ENCODE assay signal across 8 mouse cellular contexts in the genomic region with DNA sequence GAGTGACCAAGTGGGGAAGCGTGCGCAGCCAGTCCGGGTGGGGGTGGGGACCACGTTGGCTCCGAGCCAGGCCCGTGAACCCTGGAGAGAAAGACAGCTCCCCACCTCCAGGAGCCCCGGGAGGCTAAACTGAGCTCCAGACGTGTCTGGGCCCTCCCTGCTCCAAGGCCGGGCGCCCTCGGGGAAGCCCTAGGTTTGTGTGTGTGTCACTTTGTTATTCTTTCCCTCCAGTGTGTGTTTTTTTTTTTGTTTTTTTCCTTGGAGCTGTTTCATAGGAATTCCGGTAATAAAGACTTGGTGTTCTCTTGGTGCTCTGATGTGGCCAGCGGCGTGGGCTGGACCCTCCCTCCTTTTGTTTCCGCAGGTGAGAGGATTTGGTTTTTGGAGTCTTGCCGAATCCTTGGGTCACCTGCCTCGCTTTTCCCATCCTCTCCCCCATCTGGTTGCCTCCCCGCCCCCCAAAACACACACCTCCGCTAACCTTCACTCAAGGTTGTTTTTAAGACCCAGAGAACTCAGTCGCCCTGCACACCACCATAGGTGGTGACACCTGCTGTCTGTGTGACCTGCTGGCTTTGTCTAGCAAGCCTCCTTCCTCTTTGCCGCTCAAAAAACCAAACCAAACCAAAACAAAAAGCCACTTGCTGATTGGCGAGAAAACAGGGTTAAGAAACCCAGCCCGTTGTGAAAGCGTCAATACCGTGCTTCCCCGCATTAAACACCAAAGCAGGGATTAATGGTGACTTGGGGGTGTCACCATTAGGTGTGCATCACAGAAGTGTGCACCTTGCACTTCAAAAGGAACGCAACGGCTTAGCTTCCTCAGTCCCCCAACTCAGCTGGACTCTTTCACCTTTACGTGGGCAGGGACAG. TPM values are rescaled to one million over a fixed set of nuclear protein-coding genes. Genes with fewer than 3 reads are reported as not detected.
DNase-seq lines count a peak whose midpoint lies in the region; ATAC-seq and TF ChIP-seq lines count a peak whose summit lies in the region.

No protein-coding gene starts in this region.

- in situ Hi-C loops in ES-E14 (cut with MboI; ENCODE audit: low sequenced_read_pairs in 2 of 2, unreplicated experiment in 2 of 2) = no loop called here

- no peak for DNase-seq in kidney, adult 2 months
- DNase-seq in kidney, adult 8-10 months = no peak
- DNase-seq in ES-E14 (ENCODE audit: low read depth, low spot score) = no peak
- no peak for DNase-seq in ovary, adult 18-20 months (ENCODE audit: low spot score)
- no peak for DNase-seq in left cerebral cortex, postnatal 4 days
- no peak for DNase-seq in left cerebral cortex, postnatal 25 days (ENCODE audit: low spot score in 2 of 2)

- peak; percentile 30 to 55; a peak in 3 of 4 replicates for ATAC-seq in hematopoietic stem cell, adult 5-6 weeks (replicated peaks in 1 of 2; ENCODE audit: insufficient read depth in 1 of 2, low FRiP score in 2 of 2, low TSS enrichment in 1 of 2, low read depth in 1 of 2, poor library complexity in 2 of 2, severe bottlenecking in 2 of 2)
- ATAC-seq in lung, embryonic 16.5 days (ENCODE audit: low read depth) = no peak; the same call in 1 of the 2 replicates

- no peaks in the 10 kb centered on the region for H3K27me3 ChIP-seq in kidney, adult 2 months (replicated peaks; ENCODE audit: control insufficient read depth, insufficient read depth, low read length)
- H3K27me3 ChIP-seq in lung, embryonic 16.5 days (ENCODE audit: control insufficient read depth, insufficient read depth, low read depth, low read length) = peaks cover 26% of the 10 kb centered on the region

- H3K9me3 ChIP-seq in ES-E14 (ENCODE audit: control insufficient read depth, insufficient read depth, low read depth, low read length) = no peaks in the 10 kb centered on the region
- no peaks in the 10 kb centered on the region for H3K9me3 ChIP-seq in lung, embryonic 16.5 days (ENCODE audit: control insufficient read depth, low read length)

- H3K4me2 ChIP-seq in lung, embryonic 16.5 days (ENCODE audit: low read depth, low read length) = peak overlapping the region; percentile 45

- H3K4me3 ChIP-seq in kidney, adult 2 months (ENCODE audit: insufficient read depth, low read depth, low read length) = no peak overlapping the region
- peak overlapping the region; percentile 48 to 56; a peak in 3 of 4 replicates for H3K4me3 ChIP-seq in ES-E14 (ENCODE audit: insufficient read depth in 1 of 2, low read depth in 1 of 2, low read length in 2 of 2, poor library complexity in 1 of 2, severe bottlenecking in 1 of 2)
- peak overlapping the region; percentile 32 for H3K4me3 ChIP-seq in lung, embryonic 16.5 days (ENCODE audit: low read length)

- peak overlapping the region; percentile 66 for H3K9ac ChIP-seq in ES-E14 (ENCODE audit: insufficient read depth, low read depth, low read length, poor library complexity, severe bottlenecking)
- peak overlapping the region; percentile 53 for H3K9ac ChIP-seq in lung, embryonic 16.5 days (ENCODE audit: low read length)

- TF ChIP-seq CTCF in kidney, adult 2 months (conservative IDR thresholded peaks at IDR 0.05; ENCODE audit: insufficient read depth, insufficient read length, low read depth, low read length) = no peak

- TF ChIP-seq POLR2A in kidney, adult 2 months (IDR thresholded peaks at IDR 0.05; ENCODE audit: low read depth, low read length) = no peak

- peak overlapping the region; percentile 1; the same call in 1 of the 2 replicates for H3K27ac ChIP-seq in kidney, adult 2 months (ENCODE audit: insufficient read depth, low read depth, low read length)
- peak overlapping the region; percentile 76 for H3K27ac ChIP-seq in ES-E14 (ENCODE audit: insufficient read depth, low read depth, low read length, poor library complexity, severe bottlenecking)
- H3K27ac ChIP-seq in lung, embryonic 16.5 days (ENCODE audit: low read length) = no peak overlapping the region

- intact Hi-C loops in left cerebral cortex, postnatal 4 days (cut with DNase I) = no loop called here
- intact Hi-C loops in left cerebral cortex, postnatal 25 days (cut with DNase I) = no loop called here

- no peaks in the 10 kb centered on the region for H3K36me3 ChIP-seq in kidney, adult 2 months (ENCODE audit: control insufficient read depth, insufficient read depth, low read length)
- H3K36me3 ChIP-seq in ES-E14 (ENCODE audit: control insufficient read depth, insufficient read depth, low read length, poor library complexity, severe bottlenecking) = no peaks in the 10 kb centered on the region
- H3K36me3 ChIP-seq in lung, embryonic 16.5 days (ENCODE audit: control insufficient read depth, insufficient read depth, low read length) = no peaks in the 10 kb centered on the region

- H3K4me1 ChIP-seq in kidney, adult 2 months (ENCODE audit: control insufficient read depth, insufficient read depth, low read length) = peaks cover 14% of the 10 kb centered on the region; the same call in 1 of the 2 replicates
- peaks cover 0 to 13% of the 10 kb centered on the region in 2 experiments; a peak in 1 of 4 replicates for H3K4me1 ChIP-seq in ES-E14 (ENCODE audit: control insufficient read depth in 2 of 2, insufficient read depth in 2 of 2, low read length in 2 of 2, poor library complexity in 1 of 2)
- peaks cover 21% of the 10 kb centered on the region for H3K4me1 ChIP-seq in lung, embryonic 16.5 days (replicated peaks; ENCODE audit: control insufficient read depth, insufficient read depth, low read length)

- 24% methylated on average over 29 of the region's 29 CpGs for WGBS in kidney, adult 2 months
- 12% methylated on average over 29 of the region's 29 CpGs for WGBS in lung, embryonic 16.5 days

TF ChIP-seq in ES-E14, 5 proteins besides CTCF, POLR2A, EP300 and RAD21:
- TF ChIP-seq ZC3H11A (IDR thresholded peaks at IDR 0.05; ENCODE audit: borderline replicate concordance, low read depth, low read length) = no peak
- no peak for TF ChIP-seq CHD2 (IDR thresholded peaks at IDR 0.05; ENCODE audit: low read depth, low read length)
- no peak for TF ChIP-seq ZNF384 (IDR thresholded peaks at IDR 0.05; ENCODE audit: low read depth, low read length)
- no peak for TF ChIP-seq MAFK (IDR thresholded peaks at IDR 0.05; ENCODE audit: insufficient read depth, low read depth, low read length)
TF ChIP-seq in ES-E14: peak in this region for 0.

RNA-seq across cellular contexts. Expression of a gene that starts 10.1 kb away (rescaled TPM):
- 53.0 and 61.6 TPM in 2 replicates for polyA plus RNA-seq in kidney, adult 2 months (2012; rRNA removed)
- 94.7 and 139 TPM in 2 replicates for total RNA-seq in ES-E14 (2012; rRNA removed)
- 65.5 and 71.2 TPM in 2 replicates for total RNA-seq in hematopoietic stem cell, adult 5-6 weeks (2017)
- 50.6 and 55.5 TPM in 2 replicates for polyA plus RNA-seq in lung, embryonic 16.5 days (2015; fragmentation: Nextera tagmentation; extraction: Ambion mirVana)
- 10 to 100 TPM; 55.2 to 65.1 TPM for total RNA-seq in left cerebral cortex, postnatal 4 days (2021)
- 10 to 100 TPM; 73.6 to 74.5 TPM for total RNA-seq in left cerebral cortex, postnatal 25 days (2021)
